Mouse (Mus musculus): ENCODE measurements at regions not wholly inside any gene's neighbourhood (a gene's known extent, or its start where the extent isn't known, plus 50 kb on each side); places are given as distances from the start of the nearest gene placed in this dataset.

- peak; percentile 77 for ATAC-seq
Measured at GRCm38 (mm10) chr6:31201375-31201972, 197.1 kb upstream of the Mkln1 start.

GRCm38 (mm10) chr6:31202594-31202993 is 195.9 kb upstream of the Mkln1 start:
- no peak for ATAC-seq

GRCm38 (mm10) chr6:31204434-31204833 is 194.1 kb upstream of the Mkln1 start:
- no peak for ATAC-seq

GRCm38 (mm10) chr6:31204839-31205238 is 193.7 kb upstream of the Mkln1 start:
- ATAC-seq, result no peak

GRCm38 (mm10) chr6:31206106-31206505 is 192.4 kb upstream of the Mkln1 start:
- ATAC-seq, result no peak

GRCm38 (mm10) chr6:31207231-31207630 is 191.3 kb upstream of the Mkln1 start:
- ATAC-seq, result no peak

GRCm38 (mm10) chr6:31208224-31208623 is 190.3 kb upstream of the Mkln1 start:
- ATAC-seq, result no peak

- ATAC-seq, result peak; percentile 67
Measured at GRCm38 (mm10) chr6:31209411-31210139, 189.0 kb upstream of the Mkln1 start.

- no peak for ATAC-seq
Measured at GRCm38 (mm10) chr6:31210209-31210714, 188.3 kb upstream of the Mkln1 start.

- no peak for ATAC-seq
Measured at GRCm38 (mm10) chr6:31211091-31211490, 187.4 kb upstream of the Mkln1 start.

GRCm38 (mm10) chr6:31211616-31212015 is 186.9 kb upstream of the Mkln1 start:
- no peak for ATAC-seq

GRCm38 (mm10) chr6:31212080-31212479 is 186.5 kb upstream of the Mkln1 start:
- ATAC-seq, result no peak

GRCm38 (mm10) chr6:31212694-31213093 is 185.8 kb upstream of the Mkln1 start:
- ATAC-seq, result no peak

- ATAC-seq, result no peak
Measured at GRCm38 (mm10) chr6:31213161-31213560, 185.4 kb upstream of the Mkln1 start.

GRCm38 (mm10) chr6:31215661-31216060 is 182.9 kb upstream of the Mkln1 start:
- ATAC-seq, result no peak

GRCm38 (mm10) chr6:31216206-31217059 is 182.1 kb upstream of the Mkln1 start:
- ATAC-seq, result peak; percentile 46

GRCm38 (mm10) chr6:31217060-31217541 is 181.4 kb upstream of the Mkln1 start:
- ATAC-seq, result peak; percentile 0

- no peak for ATAC-seq
Measured at GRCm38 (mm10) chr6:31217641-31218138, 180.8 kb upstream of the Mkln1 start.

- ATAC-seq, result peak; percentile 37
Measured at GRCm38 (mm10) chr6:31218139-31218750, 180.3 kb upstream of the Mkln1 start.

- peak; percentile 19 for ATAC-seq
Measured at GRCm38 (mm10) chr6:31218880-31219279, 179.7 kb upstream of the Mkln1 start.

- ATAC-seq, result no peak
Measured at GRCm38 (mm10) chr6:31219736-31220135, 178.8 kb upstream of the Mkln1 start.

- ATAC-seq, result no peak
Measured at GRCm38 (mm10) chr6:31220184-31220931, 178.2 kb upstream of the Mkln1 start.
